Mouse (Mus musculus) MEL (cell line): ENCODE data around the gene Ablim1.

Source experiments
- CHD1 ChIP-seq: IDR thresholded peaks from 2 replicates; pipeline ENCODE4 v1.6.1; 2012; ENCODE audit warnings: low read depth, mild to moderate bottlenecking, inconsistent platforms, low read length, improper control_type of control experiment
- CHD2 ChIP-seq: IDR thresholded peaks from 2 replicates; pipeline ENCODE4 v1.6.1; 2011; ENCODE audit warnings: low read length, improper control_type of control experiment
- CTCF ChIP-seq, 3 experiments: IDR thresholded peaks in 2 of 3; conservative IDR thresholded peaks in 1 of 3; 2 replicates each; pipeline ENCODE4 v1.5.1; 2011 to 2012; ENCODE audit warnings: low read length in 3 of 3, low read depth in 2 of 3, mild to moderate bottlenecking in 2 of 3, improper control_type of control experiment in 1 of 3, inconsistent platforms in 1 of 3, mixed read lengths in 1 of 3, moderate library complexity in 1 of 3; ENCODE audit not compliant: control insufficient read depth in 1 of 3, insufficient read depth in 1 of 3, poor library complexity in 1 of 3, severe bottlenecking in 1 of 3
- EP300 ChIP-seq, 2 experiments: IDR thresholded peaks; 2 replicates each; pipeline ENCODE4 v1.6.1; 2011; ENCODE audit warnings: improper control_type of control experiment in 2 of 2, low read length in 2 of 2, low read depth in 1 of 2, mild to moderate bottlenecking in 1 of 2
- KAT2A ChIP-seq: conservative IDR thresholded peaks from 2 replicates; pipeline ENCODE4 v1.6.1; 2012; ENCODE audit warnings: low read depth, low read length, improper control_type of control experiment, inconsistent platforms
- MAFK ChIP-seq: IDR thresholded peaks from 2 replicates; pipeline ENCODE4 v1.6.1; 2011; ENCODE audit warnings: low read depth, mild to moderate bottlenecking, low read length, improper control_type of control experiment, borderline replicate concordance
- MYB ChIP-seq: IDR thresholded peaks from 2 replicates; pipeline ENCODE4 v1.6.1; 2011; ENCODE audit warnings: mild to moderate bottlenecking, low read depth, low read length, improper control_type of control experiment
- NELFE ChIP-seq: IDR thresholded peaks from 2 replicates; pipeline ENCODE4 v1.6.1; 2011; ENCODE audit warnings: low read depth, low read length, improper control_type of control experiment
- POLR2A ChIP-seq, 2 experiments: IDR thresholded peaks; 2 replicates each; pipeline ENCODE4 v1.6.1; 2011 to 2012; ENCODE audit warnings: low read length in 2 of 2, mild to moderate bottlenecking in 2 of 2, control low read depth in 1 of 2, improper control_type of control experiment in 1 of 2, low read depth in 1 of 2, moderate library complexity in 1 of 2; ENCODE audit not compliant: control insufficient read depth in 1 of 2, insufficient read depth in 1 of 2, poor library complexity in 1 of 2
- ZC3H11A ChIP-seq: IDR thresholded peaks from 2 replicates; pipeline ENCODE4 v1.6.1; 2012; ENCODE audit warnings: low read depth, mild to moderate bottlenecking, inconsistent platforms, low read length, improper control_type of control experiment

GRCm38 (mm10) chr19:57243606-57244005, 71.1 kb downstream of the Ablim1 start:
- TF ChIP-seq MAFK (no peak), CTCF (IDR thresholded peaks at IDR 0.05 in 2 of 3, conservative IDR thresholded peaks at IDR 0.05 in 1 of 3; ENCODE audit: control insufficient read depth in 1 of 3, insufficient read depth in 1 of 3, low read depth in 2 of 3, low read length in 3 of 3, poor library complexity in 1 of 3, severe bottlenecking in 1 of 3) (no peak), CHD2 (no peak), ZC3H11A (no peak), CHD1 (no peak), EP300 (IDR thresholded peaks at IDR 0.05; ENCODE audit: low read depth in 1 of 2, low read length in 2 of 2) (no peak), POLR2A (IDR thresholded peaks at IDR 0.05; ENCODE audit: control insufficient read depth in 1 of 2, insufficient read depth in 1 of 2, low read depth in 1 of 2, low read length in 2 of 2, poor library complexity in 1 of 2) (no peak), MYB (no peak), KAT2A (no peak), NELFE (no peak)
